Comparison of ENCODE assay signal across 11 mouse cellular contexts in the genomic region with DNA sequence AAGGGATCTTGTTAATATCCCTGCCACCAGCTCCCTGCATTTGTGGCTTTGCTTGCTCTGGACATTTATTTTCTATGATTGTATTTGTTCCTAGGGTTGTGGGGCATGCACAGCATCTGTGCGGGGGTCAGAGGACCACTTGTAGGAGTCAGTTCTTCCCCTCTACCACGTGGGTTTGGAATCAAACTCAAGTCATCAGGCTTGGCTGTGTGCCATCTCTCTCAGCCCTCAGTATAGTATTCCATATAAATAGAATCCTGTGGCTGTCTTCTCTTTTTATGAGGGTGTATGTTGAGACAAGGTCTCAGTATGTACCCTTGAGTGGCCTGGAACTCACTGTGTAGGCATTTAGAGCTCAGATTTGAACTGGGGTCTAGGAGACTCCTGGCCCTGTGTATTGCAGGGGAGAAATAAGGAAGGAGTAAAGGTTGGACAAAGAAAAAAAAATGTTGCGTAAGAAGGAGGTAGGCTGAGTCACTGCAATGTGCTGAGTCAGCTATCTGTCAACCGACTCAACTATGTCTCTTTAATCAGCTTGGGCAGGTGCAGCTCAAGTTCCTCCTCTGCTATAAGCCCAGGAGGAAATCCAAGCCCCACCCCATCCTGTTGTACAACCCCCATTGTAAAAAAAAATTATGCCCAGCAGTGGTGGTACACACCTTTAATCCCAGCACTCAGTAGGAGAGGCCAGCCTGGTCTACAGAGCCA. TPM values are rescaled to one million over a fixed set of nuclear protein-coding genes. Genes with fewer than 3 reads are reported as not detected.
A peak's percentile ranks its signal among the peaks of the same experiment; 100 is the strongest.
DNase-seq lines count a peak whose midpoint lies in the region; ATAC-seq and TF ChIP-seq lines count a peak whose summit lies in the region.
"Had no signal": no experiment of that assay in that cellular context is flagged by ENCODE, and none has a peak within 500 bp of the region (broad histone marks: within the 10 kb centered on the region; RNA-seq: fewer than 3 reads in every experiment).

No protein-coding gene starts in this region.

- H3K79me2 ChIP-seq in myocyte (ENCODE audit: control insufficient read depth, insufficient read depth), result no peaks in the 10 kb centered on the region

- WGBS in lung, embryonic 14.5 days, result 65% methylated on average over 4 of the region's 4 CpGs
- 58% methylated on average over 4 of the region's 4 CpGs for WGBS in intestine, embryonic 16.5 days
- 67% methylated on average over 4 of the region's 4 CpGs for WGBS in heart, embryonic 12.5 days

- no peaks in the 10 kb centered on the region for H3K27me3 ChIP-seq in lung, embryonic 14.5 days (ENCODE audit: insufficient read depth, low read length)
- no peaks in the 10 kb centered on the region for H3K27me3 ChIP-seq in intestine, embryonic 16.5 days (replicated peaks; ENCODE audit: control insufficient read depth, insufficient read depth, low read length)
- H3K27me3 ChIP-seq in myocyte (ENCODE audit: control insufficient read depth, insufficient read depth, insufficient read length), result no peaks in the 10 kb centered on the region
- no peaks in the 10 kb centered on the region for H3K27me3 ChIP-seq in heart, embryonic 12.5 days (replicated peaks)

- no peaks in the 10 kb centered on the region for H3K36me3 ChIP-seq in lung, embryonic 14.5 days (ENCODE audit: insufficient read depth)
- no peaks in the 10 kb centered on the region for H3K36me3 ChIP-seq in intestine, embryonic 16.5 days (ENCODE audit: control insufficient read depth, insufficient read depth, low read length)
- H3K36me3 ChIP-seq in myocyte (ENCODE audit: control insufficient read depth, insufficient read depth), result no peaks in the 10 kb centered on the region
- H3K36me3 ChIP-seq in heart, embryonic 12.5 days, result no peaks in the 10 kb centered on the region

- no peak overlapping the region for H3K9ac ChIP-seq in lung, embryonic 14.5 days
- H3K9ac ChIP-seq in intestine, embryonic 16.5 days (ENCODE audit: low read depth, low read length), result no peak overlapping the region
- H3K9ac ChIP-seq in heart, embryonic 12.5 days, result no peak overlapping the region
- H3K9ac ChIP-seq: forebrain, postnatal 0 days had no signal

- no peak overlapping the region for H3K27ac ChIP-seq in lung, embryonic 14.5 days (ENCODE audit: low read depth)
- peak overlapping the region; percentile 68; the same call in 1 of the 2 replicates for H3K27ac ChIP-seq in intestine, embryonic 16.5 days (ENCODE audit: low read length)
- no peak overlapping the region for H3K27ac ChIP-seq in heart, embryonic 12.5 days (ENCODE audit: poor library complexity, severe bottlenecking)

- no peak overlapping the region for H3K4me2 ChIP-seq in lung, embryonic 14.5 days
- no peak overlapping the region for H3K4me2 ChIP-seq in intestine, embryonic 16.5 days (ENCODE audit: low read depth, low read length)
- no peak overlapping the region for H3K4me2 ChIP-seq in myocyte (ENCODE audit: low read depth)
- H3K4me2 ChIP-seq in heart, embryonic 12.5 days, result no peak overlapping the region

- no peak overlapping the region for H3K4me3 ChIP-seq in lung, embryonic 14.5 days (ENCODE audit: low read depth, low read length)
- H3K4me3 ChIP-seq in intestine, embryonic 16.5 days (ENCODE audit: low read length), result no peak overlapping the region
- no peak overlapping the region for H3K4me3 ChIP-seq in myocyte
- H3K4me3 ChIP-seq in heart, embryonic 12.5 days, result no peak overlapping the region

- no peak for TF ChIP-seq POLR2A in myocyte (IDR thresholded peaks at IDR 0.05; ENCODE audit: insufficient read length, low read depth)

- H3K4me1 ChIP-seq in lung, embryonic 14.5 days (ENCODE audit: insufficient read depth), result peaks cover 4% of the 10 kb centered on the region
- peaks cover 19% of the 10 kb centered on the region for H3K4me1 ChIP-seq in intestine, embryonic 16.5 days (ENCODE audit: control insufficient read depth, insufficient read depth, low read length)
- peaks cover 30% of the 10 kb centered on the region for H3K4me1 ChIP-seq in heart, embryonic 12.5 days (replicated peaks)

- DNase-seq in lung, embryonic 14.5 days, result peak; percentile 59
- no peak for DNase-seq in lung, adult 18-20 months
- no peak for DNase-seq in kidney, postnatal 4 days
- DNase-seq in layer of hippocampus, adult 8-10 months (ENCODE audit: low spot score in 2 of 2), result no peak
- DNase-seq: forebrain, postnatal 0 days; kidney, adult 11 months; layer of hippocampus, postnatal 36 days had no signal

- no peak overlapping the region for H3ac ChIP-seq in myocyte (ENCODE audit: control insufficient read depth, insufficient read length)

- no peaks in the 10 kb centered on the region for H3K9me3 ChIP-seq in lung, embryonic 14.5 days (ENCODE audit: low read depth, low read length)
- no peaks in the 10 kb centered on the region for H3K9me3 ChIP-seq in intestine, embryonic 16.5 days (ENCODE audit: control insufficient read depth, low read length)
- H3K9me3 ChIP-seq in heart, embryonic 12.5 days (replicated peaks), result no peaks in the 10 kb centered on the region

- no peak for ATAC-seq in lung, embryonic 14.5 days (ENCODE audit: insufficient read depth)
- ATAC-seq in intestine, embryonic 16.5 days, result peak; percentile 70
- no peak for ATAC-seq in cerebellum, adult (ENCODE audit: insufficient number of reproducible peaks, low FRiP score, low TSS enrichment)
- no peak for ATAC-seq in heart, embryonic 12.5 days (ENCODE audit: insufficient number of reproducible peaks, low FRiP score)
- ATAC-seq: forebrain, postnatal 0 days had no signal

- TF ChIP-seq CTCF in lung, embryonic 14.5 days (IDR thresholded peaks at IDR 0.05; ENCODE audit: low read depth), result no peak

TF ChIP-seq in myocyte, 11 proteins besides CTCF, POLR2A, EP300 and RAD21:
- TF ChIP-seq REST (IDR thresholded peaks at IDR 0.05; ENCODE audit: insufficient read depth, insufficient read length) (no peak), MYOD1 (IDR thresholded peaks at IDR 0.05; ENCODE audit: control insufficient read depth in 1 of 3, insufficient read length in 2 of 3, low read depth in 2 of 3) (peak; percentile 12 to 81 (median 75)), CEBPB (IDR thresholded peaks at IDR 0.05; ENCODE audit: insufficient read depth, poor library complexity, severe bottlenecking) (peak; percentile 95)

RNA-seq across cellular contexts. Expression of gene Notch3, which starts 3.0 kb away (rescaled TPM):
- polyA plus RNA-seq in lung, embryonic 14.5 days (2014; fragmentation: Nextera tagmentation; extraction: Ambion mirVana), result 19.4 and 21.7 TPM in 2 replicates
- polyA plus RNA-seq in intestine, embryonic 16.5 days (2015; fragmentation: Nextera tagmentation; extraction: Ambion mirVana), result 5.1 and 6.6 TPM in 2 replicates
- 84.6 TPM for polyA plus RNA-seq in myocyte (2012; fragmentation: generic; extraction: Trizol)
- total RNA-seq in layer of hippocampus, adult 8-10 months (2022), result 10 to 100 TPM in 2 of 4 experiments, 1 to 10 TPM in 2; 7.0 to 13.4 (median 9.5) TPM
- 8.0 and 10.6 TPM in 2 replicates for polyA plus RNA-seq in heart, embryonic 12.5 days (2016; fragmentation: Nextera tagmentation; extraction: Ambion mirVana)

RNA-seq across cellular contexts. Expression of gene Ephx3, which starts 19.7 kb away (rescaled TPM):
- polyA plus RNA-seq in lung, embryonic 14.5 days (2014; fragmentation: Nextera tagmentation; extraction: Ambion mirVana), result 0.14 and 0.22 TPM in 2 replicates
- polyA plus RNA-seq in intestine, embryonic 16.5 days (2015; fragmentation: Nextera tagmentation; extraction: Ambion mirVana), result 0.05 and 0.16 TPM in 2 replicates
- polyA plus RNA-seq in myocyte (2012; fragmentation: generic; extraction: Trizol), result 0.12 TPM
- under 1 TPM in 3 of 4 experiments, not detected in 1; 0.17 to 0.48 (median 0.36) TPM for total RNA-seq in layer of hippocampus, adult 8-10 months (2022)
- polyA plus RNA-seq in heart, embryonic 12.5 days (2016; fragmentation: Nextera tagmentation; extraction: Ambion mirVana), result 0.09 TPM in 1 of 2 replicates, not detected in the other
